Mouse (Mus musculus): ENCODE data around the gene Fam19a5.

The Fam19a5 gene

GRCm38 (mm10) chr15:87597149-87597548, 53.0 kb downstream of the Fam19a5 start:
- DNase-seq = peak; percentile 42

- no peak for DNase-seq
Measured at GRCm38 (mm10) chr15:87597766-87598165, 53.7 kb downstream of the Fam19a5 start.

DNA sequence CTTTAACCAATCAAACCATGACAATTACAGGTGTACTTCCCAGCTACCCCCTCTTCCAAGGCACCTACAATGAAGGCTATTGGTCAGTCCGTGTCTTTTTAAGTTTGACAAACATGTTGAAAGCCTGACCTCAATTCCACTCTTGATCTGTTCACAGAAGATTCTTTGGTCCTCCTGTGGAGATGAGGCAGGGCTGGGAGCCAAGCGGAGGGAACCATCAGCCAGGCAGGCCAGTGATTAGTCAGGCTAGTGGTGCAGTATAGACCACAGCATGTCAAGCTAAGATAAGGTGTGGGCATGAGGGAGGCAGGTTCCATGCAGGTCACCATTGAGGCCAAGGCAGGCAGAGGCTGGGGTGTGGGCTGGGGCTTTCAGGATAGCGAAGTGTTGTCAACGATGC, 54.5 kb downstream of the Fam19a5 start:
- no peak for DNase-seq

- no peak for DNase-seq
Measured at GRCm38 (mm10) chr15:87603316-87603715, 59.2 kb downstream of the Fam19a5 start.

DNA sequence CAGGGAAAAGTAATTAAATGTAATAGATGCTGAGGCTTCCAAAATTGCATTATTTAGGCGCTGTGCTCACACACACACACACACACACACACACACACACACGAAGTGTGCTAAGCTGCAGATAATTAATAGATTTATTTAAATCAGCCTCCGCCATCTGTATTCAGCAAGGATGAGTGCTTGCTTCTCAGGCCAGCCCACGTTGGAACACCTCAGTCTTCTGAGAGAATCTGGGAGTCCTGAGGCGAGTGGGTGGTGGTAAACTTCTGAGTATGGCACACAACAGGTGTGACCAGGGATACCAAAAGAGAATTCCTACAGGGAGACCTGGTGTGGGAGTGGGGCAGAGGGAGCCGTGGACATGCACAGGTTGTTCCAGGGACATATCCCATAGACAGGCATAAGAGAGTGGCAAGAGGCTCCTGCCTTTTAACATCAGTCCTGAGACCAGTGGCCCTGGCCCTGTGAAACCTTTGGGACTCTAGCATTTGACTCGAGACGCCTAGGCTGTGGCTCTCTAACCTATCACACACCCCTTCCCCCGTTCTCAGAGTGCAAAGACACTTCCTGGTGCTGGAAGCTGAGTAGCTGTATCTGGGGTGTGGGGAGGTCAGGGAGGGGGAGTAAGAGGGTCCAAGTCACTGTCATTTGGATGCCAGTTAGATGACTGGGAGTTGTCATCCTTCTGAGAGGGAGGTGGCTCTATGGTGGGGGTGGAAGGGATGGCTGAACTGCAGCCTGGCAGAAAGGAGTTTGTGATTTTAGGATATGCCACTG, 61.6 kb downstream of the Fam19a5 start:
- DNase-seq = no peak

GRCm38 (mm10) chr15:87606702-87607101, 62.6 kb downstream of the Fam19a5 start:
- no peak for DNase-seq

DNA sequence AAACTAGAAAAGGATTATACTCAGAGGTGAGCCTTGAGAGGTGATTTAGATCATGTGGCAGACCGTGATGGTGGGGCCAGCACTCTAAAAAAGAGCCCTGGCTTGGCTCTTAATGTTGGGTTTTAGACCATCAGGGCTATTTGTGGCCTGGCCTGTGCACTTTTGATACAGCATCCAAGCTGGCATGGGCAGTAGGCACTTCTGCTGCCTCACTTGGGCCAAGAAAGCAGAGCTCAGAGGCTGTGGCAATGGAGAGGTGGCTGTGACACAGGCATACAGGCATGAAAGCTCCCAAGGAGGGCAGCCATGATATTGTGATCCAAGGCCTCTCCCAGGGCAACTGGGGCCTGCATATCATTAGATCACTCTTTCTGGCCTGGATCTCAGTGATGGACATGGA, 65.1 kb downstream of the Fam19a5 start:
- DNase-seq = no peak

DNA sequence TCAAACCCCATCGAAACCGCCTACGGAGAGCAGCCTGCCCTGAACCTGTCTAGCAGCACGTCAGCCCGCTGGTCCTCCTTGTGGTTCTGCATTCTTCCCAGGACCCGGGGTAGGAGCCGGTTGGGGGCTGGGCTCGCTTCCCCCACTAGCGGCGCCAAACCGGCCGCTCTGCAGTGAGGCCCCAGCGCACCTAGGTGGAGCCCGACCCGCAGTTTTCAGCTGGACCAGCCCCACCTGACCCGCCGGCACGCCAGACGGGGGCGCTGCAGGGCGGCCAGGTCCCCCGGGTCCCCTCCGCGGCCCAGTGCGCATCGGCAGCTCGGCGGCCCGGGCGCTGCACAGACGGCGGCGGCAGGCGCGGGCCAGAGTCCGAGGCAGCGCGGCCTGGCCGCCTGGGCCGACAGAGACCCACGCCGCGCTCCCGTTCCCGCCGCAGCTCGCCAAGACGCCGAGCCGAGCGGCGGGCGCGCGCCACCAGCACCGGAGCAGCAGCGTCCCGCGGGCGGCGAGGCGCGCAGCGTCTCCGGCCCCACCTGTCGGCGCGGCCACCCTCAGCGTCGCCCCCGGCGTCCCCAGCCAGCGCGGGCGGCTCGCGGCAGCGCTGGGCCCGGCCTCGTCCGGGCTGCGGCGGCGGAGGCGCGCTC, 80.0 kb downstream of the Fam19a5 start:
- peak; percentile 92 for DNase-seq

DNA sequence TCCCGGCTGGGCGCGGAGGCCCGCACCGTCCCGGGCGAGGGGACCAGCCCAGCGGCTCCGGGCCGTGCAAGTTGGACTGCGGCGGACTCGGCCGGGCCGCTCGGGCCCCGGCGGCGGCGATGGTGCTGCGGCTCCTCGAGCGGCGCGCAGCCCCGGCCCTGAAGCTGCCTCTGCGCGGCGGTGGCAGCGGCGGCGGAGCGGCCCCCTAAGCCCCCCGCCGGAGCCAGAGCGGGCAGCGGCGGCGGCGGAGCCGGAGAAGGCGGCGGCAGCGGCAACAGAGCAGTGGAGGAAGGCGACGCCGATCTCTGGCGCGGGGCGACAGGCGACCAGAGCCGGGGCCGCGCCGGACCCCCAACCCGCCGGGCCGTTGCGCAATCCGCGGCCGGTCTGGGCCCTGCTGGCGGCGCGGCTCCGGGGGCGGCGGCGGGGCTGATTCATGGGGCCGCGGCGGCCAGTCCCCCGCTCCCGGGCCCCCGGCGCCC, 80.6 kb downstream of the Fam19a5 start:
- DNase-seq = no peak

- peak; percentile 88 for DNase-seq
Measured at GRCm38 (mm10) chr15:87625236-87626023, 81.3 kb downstream of the Fam19a5 start.

DNA sequence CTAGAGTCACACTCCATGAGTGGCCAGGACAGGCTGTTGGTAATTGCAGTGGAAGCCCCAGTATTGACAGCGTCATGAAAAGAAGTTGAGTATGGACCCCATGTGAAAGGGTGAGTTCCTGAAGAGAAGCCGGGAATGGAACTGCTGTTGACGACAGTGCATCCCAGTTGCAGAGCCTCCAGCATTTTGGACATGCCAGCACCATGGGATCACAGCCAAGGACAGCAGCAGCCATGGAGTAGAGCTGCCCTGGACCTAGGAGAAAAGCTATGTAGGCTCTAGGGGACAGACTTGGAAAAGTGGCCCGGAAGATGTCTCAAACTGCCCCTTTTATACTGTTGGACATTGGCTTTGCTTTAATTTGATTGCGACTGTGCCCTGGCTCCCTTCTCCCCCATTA, 91.2 kb downstream of the Fam19a5 start:
- DNase-seq = no peak

GRCm38 (mm10) chr15:87636407-87636806, 92.3 kb downstream of the Fam19a5 start:
- DNase-seq = no peak

DNA sequence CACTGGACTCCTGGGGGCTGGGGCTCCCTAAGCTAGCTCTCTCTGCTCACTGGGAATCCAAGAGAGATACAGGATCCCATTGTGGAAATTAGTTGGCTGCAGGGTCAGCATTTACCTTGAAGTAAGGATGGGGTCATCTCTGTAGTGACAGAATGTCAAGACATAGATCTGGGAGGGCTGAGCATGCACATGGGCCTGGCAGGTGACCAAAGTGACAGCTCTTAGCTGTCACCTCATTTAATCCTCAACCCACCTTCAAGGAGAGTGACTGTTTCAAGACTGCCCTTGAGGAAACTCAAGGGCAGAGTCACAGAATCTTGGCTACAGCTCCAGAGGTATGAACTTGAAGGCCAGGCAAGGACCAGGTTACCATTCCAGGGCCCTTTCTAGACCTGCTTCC, 93.1 kb downstream of the Fam19a5 start:
- DNase-seq = no peak

GRCm38 (mm10) chr15:87638270-87638669, 94.2 kb downstream of the Fam19a5 start:
- no peak for DNase-seq

DNA sequence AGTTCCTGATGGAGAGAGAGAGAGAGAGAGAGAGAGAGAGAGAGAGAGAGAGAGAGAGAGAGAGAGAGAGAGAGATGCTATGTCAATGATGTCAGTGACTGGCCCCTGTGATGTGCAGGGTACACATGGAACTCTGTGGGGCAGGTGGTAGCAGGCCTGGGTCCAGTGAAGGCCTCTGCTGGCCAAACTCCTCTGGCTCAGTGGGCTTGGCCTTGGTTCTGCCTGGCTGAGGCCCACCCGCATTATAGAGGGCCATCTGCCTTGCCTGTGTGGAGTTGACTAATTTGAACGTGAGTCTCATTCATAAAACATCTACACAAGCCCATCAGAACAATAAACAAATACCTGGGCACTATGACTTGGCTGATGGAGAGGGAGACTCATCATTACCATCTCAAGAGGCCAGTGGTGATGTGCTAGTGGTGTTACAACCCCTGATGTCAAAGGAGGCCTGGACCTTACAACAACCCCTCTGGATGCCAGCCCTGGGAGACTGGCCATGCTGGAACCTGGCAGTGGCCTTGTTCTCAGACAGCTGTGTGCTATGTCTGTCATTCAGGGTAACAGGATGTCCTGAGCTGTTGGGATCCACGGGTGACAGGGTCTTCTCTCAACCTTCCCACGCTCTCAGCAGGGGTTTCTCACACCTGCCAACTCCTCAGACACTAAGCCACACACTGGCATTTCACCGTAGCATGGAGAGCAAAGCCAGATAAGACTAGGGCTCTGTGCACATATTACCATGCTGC, 102.4 kb downstream of the Fam19a5 start:
- no peak for DNase-seq

GRCm38 (mm10) chr15:87649651-87650050, 105.6 kb downstream of the Fam19a5 start:
- no peak for DNase-seq

DNA sequence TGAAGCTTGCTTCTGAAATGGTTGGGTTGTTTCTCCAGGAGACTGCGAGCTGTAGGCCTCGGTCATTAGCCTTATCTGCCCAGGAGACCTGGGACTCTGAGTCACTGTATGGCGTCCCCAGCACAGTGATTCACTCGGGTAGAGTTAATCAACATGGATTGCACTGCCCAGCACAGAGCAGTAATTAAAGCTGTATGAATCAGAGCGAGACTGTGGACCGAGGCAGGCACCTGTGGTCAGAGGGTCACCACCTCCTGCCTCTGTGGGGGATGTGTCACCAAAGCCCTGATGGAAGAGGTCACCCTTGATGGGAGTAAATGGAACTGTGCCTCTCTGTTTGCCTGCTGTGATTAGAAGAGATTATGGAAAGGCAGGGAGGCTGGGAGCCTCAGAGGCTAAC, 110.5 kb downstream of the Fam19a5 start:
- DNase-seq = no peak

DNA sequence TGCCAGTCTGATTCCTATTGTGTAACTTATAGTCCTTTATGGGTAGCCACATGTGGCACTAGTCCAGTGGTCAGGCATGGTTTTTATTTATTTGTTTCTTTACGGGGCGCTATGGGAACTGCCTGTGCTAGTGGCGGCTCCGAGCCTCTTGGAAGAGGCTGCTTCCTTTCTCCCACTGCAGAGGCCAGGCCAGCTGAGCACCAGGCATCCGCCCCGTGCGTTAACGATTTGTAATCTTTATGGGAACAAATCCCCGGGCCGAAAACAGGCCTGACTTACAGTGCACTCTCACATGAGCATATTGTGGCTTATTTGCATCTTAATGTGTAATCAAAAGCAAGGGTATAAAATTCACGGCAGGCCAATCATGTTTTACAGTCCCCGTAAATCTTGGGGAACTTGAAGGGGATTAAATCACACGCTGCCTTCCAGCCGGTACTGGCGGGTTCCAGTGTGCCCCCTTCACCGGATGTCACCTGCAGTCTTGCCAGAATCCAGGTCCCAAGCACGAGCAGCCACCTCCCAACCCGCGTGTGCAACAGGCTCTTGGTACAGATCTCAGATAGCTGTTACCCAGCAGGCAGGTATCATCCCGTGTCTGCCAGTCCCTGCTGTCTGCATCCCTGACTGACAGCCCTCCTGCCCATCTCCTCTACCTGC, 112.5 kb downstream of the Fam19a5 start:
- DNase-seq = no peak

DNA sequence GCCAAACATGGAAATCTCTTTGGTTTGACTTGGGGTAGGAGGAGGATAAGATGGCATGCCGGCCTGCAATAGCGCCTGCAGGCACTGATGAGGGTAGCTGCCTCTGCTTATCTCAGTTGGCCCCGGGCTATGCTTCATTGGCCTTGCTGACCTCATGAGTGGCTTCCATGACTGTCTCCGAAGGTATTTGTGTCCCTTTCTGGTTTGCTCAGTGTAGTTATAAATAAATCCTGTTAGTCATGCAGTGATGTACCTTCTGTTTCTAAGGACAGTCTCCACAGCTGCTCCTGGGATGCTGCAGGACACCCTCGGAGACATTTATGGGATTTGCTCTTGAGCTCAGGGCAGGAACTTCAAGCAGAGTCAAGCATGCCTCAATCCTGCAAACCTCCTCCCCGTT, 115.6 kb downstream of the Fam19a5 start:
- DNase-seq = no peak

GRCm38 (mm10) chr15:87661954-87662353, 117.9 kb downstream of the Fam19a5 start:
- DNase-seq = peak; percentile 41

GRCm38 (mm10) chr15:87666041-87666750, 122.1 kb downstream of the Fam19a5 start:
- no peak for DNase-seq

GRCm38 (mm10) chr15:87667416-87667815, 123.3 kb downstream of the Fam19a5 start:
- DNase-seq = peak; percentile 22

All from right cerebral cortex, postnatal 25 days (tissue).